Comparison of ENCODE assay signal across 28 mouse cellular contexts in the genomic region with DNA sequence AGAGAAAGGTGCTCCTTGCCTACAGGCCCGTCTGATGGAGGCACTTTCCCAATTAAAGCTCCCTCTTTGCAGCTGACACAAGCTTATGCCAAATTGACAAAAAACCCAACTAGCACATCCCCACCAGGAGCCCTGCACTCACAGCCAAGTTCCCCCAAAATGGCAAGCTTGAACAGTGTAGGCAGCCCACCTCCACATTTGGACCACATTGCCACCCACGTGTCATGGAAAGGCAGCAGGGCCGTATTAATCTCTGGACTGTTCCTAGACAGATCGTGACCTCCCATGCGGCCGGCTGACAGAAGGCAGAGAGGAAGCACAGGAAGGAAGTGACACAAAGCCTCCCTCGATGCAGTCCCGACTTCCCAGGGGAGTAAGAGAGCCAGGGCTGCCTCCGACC. TPM values are rescaled to one million over a fixed set of nuclear protein-coding genes. Genes with fewer than 3 reads are reported as not detected.
DNase-seq lines count a peak whose midpoint lies in the region; ATAC-seq lines count a peak whose summit lies in the region.
"Had no signal": no experiment of that assay in that cellular context is flagged by ENCODE, and none has a peak within 500 bp of the region (broad histone marks: within the 10 kb centered on the region; RNA-seq: fewer than 3 reads in every experiment).

No protein-coding gene starts in this region.

- no peaks in the 10 kb centered on the region for H3K36me3 ChIP-seq in kidney, embryonic 16.5 days (ENCODE audit: insufficient read depth, low read length)
- no peaks in the 10 kb centered on the region for H3K36me3 ChIP-seq in kidney, embryonic 15.5 days
- H3K36me3 ChIP-seq in lung, embryonic 15.5 days = no peaks in the 10 kb centered on the region
- H3K36me3 ChIP-seq: hindbrain, embryonic 12.5 days; limb, embryonic 10.5 days; limb, embryonic 15.5 days; midbrain, embryonic 10.5 days; midbrain, embryonic 15.5 days; neural tube, embryonic 15.5 days had no signal

- peaks cover 2% of the 10 kb centered on the region; the same call in 1 of the 2 replicates for H3K27me3 ChIP-seq in kidney, embryonic 16.5 days (ENCODE audit: insufficient read depth, low read length)
- peaks cover 12% of the 10 kb centered on the region for H3K27me3 ChIP-seq in kidney, embryonic 15.5 days
- H3K27me3 ChIP-seq in lung, embryonic 15.5 days = peaks cover 8% of the 10 kb centered on the region; the same call in 1 of the 2 replicates
- H3K27me3 ChIP-seq: midbrain, embryonic 15.5 days had no signal

- no peak overlapping the region for H3K9ac ChIP-seq in kidney, embryonic 16.5 days (replicated peaks; ENCODE audit: low read length)
- H3K9ac ChIP-seq in kidney, embryonic 15.5 days = no peak overlapping the region
- H3K9ac ChIP-seq in lung, embryonic 15.5 days = no peak overlapping the region
- H3K9ac ChIP-seq: hindbrain, embryonic 12.5 days; limb, embryonic 15.5 days; liver, embryonic 14.5 days; midbrain, embryonic 15.5 days; neural tube, embryonic 15.5 days had no signal

- WGBS in kidney, embryonic 16.5 days = 37% methylated on average over 9 of the region's 9 CpGs
- 47% methylated on average over 9 of the region's 9 CpGs for WGBS in kidney, embryonic 15.5 days
- 48% methylated on average over 9 of the region's 9 CpGs for WGBS in lung, embryonic 15.5 days

- no peaks in the 10 kb centered on the region for H3K4me1 ChIP-seq in kidney, embryonic 16.5 days (ENCODE audit: insufficient read depth, low read length)
- H3K4me1 ChIP-seq in kidney, embryonic 15.5 days = no peaks in the 10 kb centered on the region
- H3K4me1 ChIP-seq in lung, embryonic 15.5 days = 0 out of 2 replicates have a peak, but pooled peaks cover 6% of the 10 kb centered on the region
- H3K4me1 ChIP-seq: hindbrain, embryonic 12.5 days; limb, embryonic 15.5 days; midbrain, embryonic 15.5 days had no signal

- H3K9me3 ChIP-seq in kidney, embryonic 16.5 days (ENCODE audit: low read length) = no peaks in the 10 kb centered on the region
- H3K9me3 ChIP-seq in kidney, embryonic 15.5 days (replicated peaks) = no peaks in the 10 kb centered on the region
- H3K9me3 ChIP-seq in lung, embryonic 15.5 days = no peaks in the 10 kb centered on the region
- H3K9me3 ChIP-seq: limb, embryonic 10.5 days; limb, embryonic 15.5 days; midbrain, embryonic 10.5 days; midbrain, embryonic 15.5 days; neural tube, embryonic 15.5 days had no signal

- no peak overlapping the region for H3K4me3 ChIP-seq in kidney, embryonic 16.5 days (ENCODE audit: low read length)
- no peak overlapping the region for H3K4me3 ChIP-seq in kidney, embryonic 15.5 days (replicated peaks)
- no peak overlapping the region for H3K4me3 ChIP-seq in lung, embryonic 15.5 days
- H3K4me3 ChIP-seq: erythroblast, embryonic 14.5 days; gastrocnemius, adult 2 months; hindbrain, embryonic 12.5 days; limb, embryonic 10.5 days; limb, embryonic 15.5 days; midbrain, embryonic 10.5 days; midbrain, embryonic 15.5 days; neural tube, embryonic 15.5 days had no signal

- no peak overlapping the region for H3K27ac ChIP-seq in kidney, embryonic 16.5 days (ENCODE audit: low read length)
- H3K27ac ChIP-seq in kidney, embryonic 15.5 days = no peak overlapping the region
- no peak overlapping the region for H3K27ac ChIP-seq in lung, embryonic 15.5 days
- H3K27ac ChIP-seq: gastrocnemius, adult 2 months; hindbrain, embryonic 12.5 days; limb, embryonic 10.5 days; limb, embryonic 15.5 days; liver, embryonic 14.5 days; midbrain, embryonic 15.5 days; neural tube, embryonic 15.5 days had no signal

- H3K4me2 ChIP-seq in kidney, embryonic 16.5 days (replicated peaks; ENCODE audit: low read depth, low read length) = no peak overlapping the region
- H3K4me2 ChIP-seq in kidney, embryonic 15.5 days = no peak overlapping the region
- H3K4me2 ChIP-seq in lung, embryonic 15.5 days = no peak overlapping the region
- H3K4me2 ChIP-seq: hindbrain, embryonic 12.5 days; limb, embryonic 15.5 days; midbrain, embryonic 15.5 days; neural tube, embryonic 15.5 days had no signal

- ATAC-seq in kidney, embryonic 16.5 days (ENCODE audit: low FRiP score, low TSS enrichment) = peak; percentile 44; the same call in 1 of the 2 replicates
- ATAC-seq in kidney, embryonic 15.5 days (replicated peaks; ENCODE audit: low FRiP score) = no peak
- ATAC-seq in lung, embryonic 15.5 days (ENCODE audit: borderline replicate concordance, extremely low read depth, low FRiP score, low TSS enrichment) = peak; percentile 4; the same call in 1 of the 2 replicates
- ATAC-seq in granulocyte monocyte progenitor cell, adult 5-6 weeks (replicated peaks; ENCODE audit: poor library complexity, severe bottlenecking) = peak; percentile 25; the same call in 1 of the 2 replicates
- ATAC-seq: forebrain, embryonic 16.5 days; intestine, postnatal 0 days; midbrain, embryonic 15.5 days; Patski had no signal

- peak; percentile 77 for DNase-seq in heart, adult 11 months
- no peak for DNase-seq in heart, adult 18-20 months
- no peak for DNase-seq in lung, adult 18-20 months
- DNase-seq: adrenal gland, postnatal 14 days; cerebellum, adult 11 months; cerebellum, adult 9-11 months; gastrocnemius, adult 2 months; gastrocnemius, postnatal 36 days; retina, postnatal 1 day; right cerebral cortex, postnatal 14 days; thymus, postnatal 4 days had no signal

RNA-seq across cellular contexts. Expression of gene Gsg1l, which starts 7.2 kb away (rescaled TPM):
- 10 to 100 TPM; 10.1 to 12.3 TPM for total RNA-seq in heart, adult 18-20 months (2021)
- 0.96 and 1.4 TPM in 2 replicates for polyA plus RNA-seq in kidney, embryonic 16.5 days (2015; fragmentation: Nextera tagmentation; extraction: Ambion mirVana)
- 0.75 and 1.1 TPM in 2 replicates for polyA plus RNA-seq in kidney, embryonic 15.5 days (2015; fragmentation: Nextera tagmentation; extraction: Ambion mirVana)
- 2.9 and 3.2 TPM in 2 replicates for polyA plus RNA-seq in lung, embryonic 15.5 days (2015; fragmentation: Nextera tagmentation; extraction: Ambion mirVana)
- not detected in 2 replicates for total RNA-seq in granulocyte monocyte progenitor cell, adult 5-6 weeks (2014; fragmentation: Nextera tagmentation)
- total RNA-seq in granulocyte monocyte progenitor cell, adult 5-6 weeks (2017) = not detected in 2 replicates
- total RNA-seq: gastrocnemius, adult 2 months; gastrocnemius, postnatal 36 days; MEL had no signal
- polyA plus RNA-seq: erythroblast, embryonic 14.5 days; Patski; thymus, postnatal 0 days had no signal
